Mouse (Mus musculus) cerebellum, adult 18-20 months (tissue): ENCODE results near the gene Arl4d.
"Not testable (repeated sequence)": the region's sequence is repeated elsewhere in the genome, so short reads cannot be mapped to it uniquely, and the experiment has no call there.

ENCODE experiments used
- DNase-seq, 2 experiments: peaks; one replicate each; pipeline ENCODE4 v3.0.0; 2021

The Arl4d gene

GRCm38 (mm10) chr11:101664825-101665635 is at the start of gene Arl4d:
TSS of gene Arl4d (plus strand) at chr11:101665541.
- DNase-seq = peak; percentile 96

- no peak for DNase-seq
Measured at GRCm38 (mm10) chr11:101616104-101616503, 49.2 kb upstream of the Arl4d start.

GRCm38 (mm10) chr11:101616948-101617767 is 48.2 kb upstream of the Arl4d start:
- DNase-seq = no peak

GRCm38 (mm10) chr11:101617849-101618248 is 47.5 kb upstream of the Arl4d start:
- no peak for DNase-seq

- DNase-seq = no peak
Measured at GRCm38 (mm10) chr11:101618596-101618995, 46.7 kb upstream of the Arl4d start.

GRCm38 (mm10) chr11:101620022-101620655 is 45.2 kb upstream of the Arl4d start:
- DNase-seq = not testable (repeated sequence)

- DNase-seq = no peak
Measured at GRCm38 (mm10) chr11:101626649-101626994, 38.7 kb upstream of the Arl4d start.

- DNase-seq = peak; percentile 78 to 81
Measured at GRCm38 (mm10) chr11:101626995-101627856, 38.1 kb upstream of the Arl4d start, which contains the start of gene Rdm1. TSS of gene Rdm1 (plus strand) at chr11:101627195.

- DNase-seq = peak; percentile 74 to 80
Measured at GRCm38 (mm10) chr11:101627857-101628559, 37.3 kb upstream of the Arl4d start.

- DNase-seq = not testable (repeated sequence)
Measured at GRCm38 (mm10) chr11:101628733-101629417, 36.5 kb upstream of the Arl4d start.

- no peak for DNase-seq
Measured at GRCm38 (mm10) chr11:101635660-101636059, 29.7 kb upstream of the Arl4d start.

GRCm38 (mm10) chr11:101639761-101640160 is 25.6 kb upstream of the Arl4d start:
- DNase-seq = no peak

GRCm38 (mm10) chr11:101640857-101641709 is 24.3 kb upstream of the Arl4d start:
- peak; percentile 74 to 87 for DNase-seq

- DNase-seq = peak; percentile 23 to 34
Measured at GRCm38 (mm10) chr11:101641710-101642642, 23.4 kb upstream of the Arl4d start.

- DNase-seq = no peak
Measured at GRCm38 (mm10) chr11:101642931-101643330, 22.4 kb upstream of the Arl4d start.

GRCm38 (mm10) chr11:101644591-101644990 is 20.8 kb upstream of the Arl4d start:
- no peak for DNase-seq

- DNase-seq = not testable (repeated sequence)
Measured at GRCm38 (mm10) chr11:101645043-101645410, 20.3 kb upstream of the Arl4d start.

- DNase-seq = peak; percentile 63 to 78
Measured at GRCm38 (mm10) chr11:101645411-101646282, 19.7 kb upstream of the Arl4d start.
